Mouse (Mus musculus): ENCODE measurements at regions not wholly inside any gene's neighbourhood (a gene's known extent, or its start where the extent isn't known, plus 50 kb on each side); places are given as distances from the start of the nearest gene placed in this dataset.

DNA sequence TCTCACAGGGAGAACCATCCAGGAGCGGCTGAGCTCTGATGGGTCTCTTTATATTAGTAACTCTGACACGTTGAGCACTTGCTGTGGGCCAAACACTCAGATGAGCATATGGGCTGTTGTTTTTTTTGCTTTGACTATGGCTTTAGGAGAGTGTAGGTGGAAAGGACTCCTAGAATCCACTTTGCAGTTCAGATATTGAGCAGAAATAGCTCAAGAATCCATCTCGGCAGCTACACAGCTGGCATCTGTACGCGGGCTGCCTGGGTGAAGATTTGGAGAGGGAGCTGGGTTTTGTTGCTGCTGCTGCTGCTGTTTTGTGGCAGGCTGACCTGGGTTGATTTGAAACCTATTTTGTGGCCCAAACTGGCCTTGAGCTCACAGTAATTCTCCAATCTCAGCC lies 281.0 kb downstream of the Rps24 start:
- no peak for DNase-seq (ENCODE audit: extremely low read depth, insufficient read length, low spot score)

DNA sequence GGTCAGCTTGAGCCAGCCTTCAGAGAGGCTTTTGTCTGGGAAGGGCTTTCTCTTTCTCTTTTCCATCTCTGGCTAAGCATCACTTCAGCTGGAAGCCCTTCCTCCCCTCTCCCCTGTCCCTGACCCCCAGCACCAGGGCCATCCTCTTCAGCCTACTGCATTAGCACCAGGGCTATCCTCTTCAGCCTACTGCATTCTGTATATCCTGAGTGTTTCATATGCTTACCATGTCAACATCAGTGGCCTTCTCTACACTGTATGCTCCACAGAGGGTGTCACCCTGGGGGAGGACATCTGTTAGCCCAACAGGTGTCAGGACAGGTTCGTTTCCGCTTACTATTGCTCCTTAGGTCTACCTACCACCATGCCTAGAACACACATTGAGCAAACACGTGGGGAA lies 282.5 kb downstream of the Rps24 start:
- DNase-seq (ENCODE audit: extremely low read depth, insufficient read length, low spot score) = no peak

DNA sequence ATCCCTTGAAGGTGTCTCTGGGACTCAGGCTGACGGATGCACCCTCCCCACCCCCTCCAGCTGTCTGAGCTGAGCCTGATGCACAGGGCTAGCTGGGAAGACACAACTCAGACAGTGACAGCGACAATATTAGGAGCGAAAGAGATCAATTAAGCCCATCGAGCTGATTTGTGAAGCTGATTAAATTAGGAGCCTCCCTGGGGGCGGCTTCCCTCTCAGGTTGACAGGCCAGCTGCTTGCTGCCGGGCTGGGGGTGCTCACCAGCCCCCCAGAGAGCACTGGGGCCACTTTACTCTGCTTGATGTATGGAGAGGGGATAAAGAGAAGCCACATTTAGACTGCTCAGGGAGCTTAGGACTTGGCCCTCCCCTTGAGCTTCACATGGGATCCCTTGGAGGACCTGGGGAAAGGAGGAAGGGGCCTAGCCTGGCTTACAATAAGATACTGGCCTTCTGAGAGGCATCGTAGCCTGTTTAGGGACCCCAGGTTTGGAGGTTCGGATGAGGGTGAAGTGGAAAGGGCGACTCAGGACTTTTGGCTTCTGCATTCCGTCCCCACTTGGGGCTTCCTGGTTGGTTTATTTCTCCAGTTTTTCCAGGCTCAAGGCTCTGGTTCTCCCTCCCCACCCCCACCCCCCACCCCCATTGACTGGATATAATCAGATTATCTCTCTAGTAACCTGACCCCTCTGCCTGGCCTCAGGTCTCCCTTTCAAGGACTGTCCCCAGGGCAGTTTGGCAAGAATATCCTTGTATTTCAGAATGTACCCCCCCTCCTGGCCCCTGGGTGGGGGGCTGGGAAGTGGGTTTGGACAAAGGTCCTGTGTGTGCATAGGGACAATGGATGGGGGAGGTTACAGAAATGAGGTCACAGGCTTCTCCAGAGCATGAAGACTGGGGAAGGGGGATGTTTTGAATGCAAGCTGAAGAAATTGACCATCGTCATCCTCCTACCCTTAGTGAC lies 283.4 kb downstream of the Rps24 start:
- DNase-seq (ENCODE audit: extremely low read depth, insufficient read length, low spot score) = no peak

DNA sequence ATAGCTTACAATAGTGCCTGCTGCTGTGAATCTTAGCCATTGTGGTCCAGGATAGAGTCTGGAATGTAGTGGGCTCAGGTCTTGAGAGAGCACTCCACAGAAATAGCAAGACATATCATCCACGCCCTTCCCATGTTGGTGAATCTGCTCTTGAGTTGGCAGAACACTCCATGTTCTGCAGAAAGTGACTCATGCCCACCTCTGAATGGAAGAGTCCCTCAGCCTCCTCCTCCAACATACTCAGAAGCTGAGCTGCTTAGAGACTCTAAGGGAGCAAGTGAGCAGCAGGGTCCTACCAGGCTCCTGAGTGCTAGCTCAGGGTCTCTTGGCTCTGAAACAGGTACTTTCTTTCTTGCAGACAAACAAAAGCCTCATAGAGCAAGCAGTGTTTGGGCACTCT lies 284.7 kb downstream of the Rps24 start:
- DNase-seq (ENCODE audit: extremely low read depth, insufficient read length, low spot score) = no peak

DNA sequence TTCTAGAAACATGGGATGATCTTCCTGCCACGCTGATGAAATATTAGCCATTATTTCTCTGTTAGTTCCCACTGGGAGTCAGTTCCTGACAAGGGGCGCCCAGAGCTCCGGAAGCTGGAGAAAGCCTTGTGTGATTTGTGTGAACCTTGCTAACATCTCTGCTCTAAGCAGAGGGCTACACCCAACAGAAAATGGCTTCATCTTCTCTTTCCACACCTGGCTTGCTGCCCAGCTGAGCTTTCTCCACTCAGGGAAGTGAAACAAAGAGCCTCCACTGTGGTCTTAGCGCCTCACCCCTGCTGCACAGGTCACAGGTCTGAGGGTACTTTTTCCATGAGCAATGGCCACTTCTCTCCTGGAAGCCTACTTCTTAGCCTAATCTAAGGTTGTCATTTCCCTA lies 285.2 kb downstream of the Rps24 start:
- no peak for DNase-seq (ENCODE audit: extremely low read depth, insufficient read length, low spot score)

DNA sequence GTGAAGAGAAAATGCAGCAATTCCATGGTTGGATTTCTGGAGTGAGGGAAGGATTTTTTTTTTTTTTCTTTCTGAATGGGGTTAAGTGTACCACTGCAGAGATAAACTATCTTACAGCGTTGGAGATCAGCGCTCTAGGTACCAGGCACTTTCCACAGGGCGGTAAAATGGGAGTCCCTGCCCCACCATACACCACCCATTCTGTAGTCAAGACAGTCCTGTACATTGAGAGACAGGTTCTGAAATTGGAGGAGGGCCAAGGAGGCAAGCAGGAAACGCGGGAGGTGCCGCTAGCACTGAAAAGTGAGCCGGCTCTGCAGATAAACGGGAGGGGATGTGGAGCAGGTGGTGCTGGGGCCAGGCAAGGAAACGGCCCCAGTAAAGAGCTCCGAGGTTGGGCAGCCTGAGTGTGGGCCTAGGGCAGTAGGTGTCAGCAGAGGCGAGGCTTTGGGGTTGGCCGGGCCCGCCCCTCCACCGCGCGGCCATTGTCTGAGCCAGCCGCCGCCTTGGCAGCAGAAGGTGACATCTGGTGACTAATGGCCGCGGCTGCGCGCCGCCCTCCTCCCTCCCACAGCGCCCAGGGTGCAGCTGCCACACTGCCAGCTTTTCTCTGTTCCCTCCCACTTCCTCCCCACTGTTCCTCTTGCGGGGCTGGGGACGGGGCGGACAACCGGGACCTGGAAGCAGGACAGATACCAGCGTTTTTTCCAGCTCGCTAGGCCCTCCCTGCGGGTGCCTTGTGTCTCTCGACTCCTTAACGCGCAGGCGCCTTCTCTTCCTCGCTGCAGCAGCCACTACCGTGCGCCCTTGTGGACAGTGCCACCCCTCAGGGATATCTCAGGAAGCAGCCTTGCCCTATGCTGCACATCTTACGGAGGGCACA lies 292.1 kb downstream of the Rps24 start:
- peak; percentile 97 for DNase-seq (ENCODE audit: extremely low read depth, insufficient read length, low spot score)

DNA sequence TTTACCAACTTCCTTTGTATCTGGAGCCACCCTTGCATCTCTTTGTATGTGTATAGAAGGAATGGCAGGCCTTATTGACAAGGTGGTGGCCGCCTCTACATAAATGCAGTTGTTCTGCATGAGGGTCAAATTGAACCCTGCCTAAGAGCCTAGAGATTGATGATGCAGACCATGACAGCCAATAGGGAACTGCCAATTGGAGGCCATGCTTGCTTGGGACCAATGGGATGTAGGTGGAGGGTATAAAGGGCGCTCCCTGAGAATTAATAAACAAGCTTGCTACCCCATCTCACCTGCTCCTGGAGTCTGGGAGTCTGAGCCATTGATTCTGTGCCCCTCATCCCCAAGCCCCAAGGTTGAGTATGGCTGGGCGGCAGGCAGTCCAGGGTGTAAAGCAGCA lies 294.7 kb downstream of the Rps24 start:
- no peak for DNase-seq (ENCODE audit: extremely low read depth, insufficient read length, low spot score)

DNA sequence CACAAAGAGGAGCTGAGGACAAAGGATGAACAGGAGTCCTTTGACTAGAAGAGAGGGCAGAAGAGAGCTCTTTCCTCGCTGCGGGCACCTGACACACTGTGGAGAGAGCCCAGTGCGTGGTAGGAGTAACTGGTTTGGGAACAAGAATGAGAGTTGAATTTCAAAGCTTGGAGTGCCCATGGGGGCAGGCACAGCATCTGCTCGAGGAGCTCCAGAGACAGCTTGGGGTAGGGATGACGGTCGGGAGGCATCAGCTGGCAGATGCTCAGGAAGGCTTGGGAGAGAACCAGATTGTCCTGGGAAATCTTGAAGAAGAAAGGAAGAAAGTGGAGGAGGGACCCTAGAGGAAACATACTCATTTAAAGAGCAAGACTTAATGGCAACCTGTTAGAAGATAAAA lies 297.0 kb downstream of the Rps24 start:
- no peak for DNase-seq (ENCODE audit: extremely low read depth, insufficient read length, low spot score)

DNA sequence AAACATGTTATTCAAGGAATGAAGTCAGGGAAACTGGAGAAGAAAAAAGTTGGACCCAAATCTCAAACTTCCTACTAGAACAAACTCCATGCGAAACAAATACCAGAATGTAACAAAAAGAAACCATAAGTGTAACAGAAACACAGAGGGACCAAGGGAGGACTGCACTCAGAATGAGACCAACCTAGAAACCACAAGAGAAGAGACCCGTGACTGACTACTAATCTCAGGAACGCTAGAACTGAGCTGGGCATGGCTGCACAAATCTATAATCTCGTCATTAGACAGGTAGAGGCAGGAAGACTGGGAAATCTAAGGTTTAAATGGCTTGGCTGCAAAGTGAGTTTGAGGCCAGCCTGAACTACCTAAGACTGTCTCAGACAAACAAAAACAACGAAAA lies 298.5 kb downstream of the Rps24 start:
- DNase-seq (ENCODE audit: extremely low read depth, insufficient read length, low spot score) = no peak

DNA sequence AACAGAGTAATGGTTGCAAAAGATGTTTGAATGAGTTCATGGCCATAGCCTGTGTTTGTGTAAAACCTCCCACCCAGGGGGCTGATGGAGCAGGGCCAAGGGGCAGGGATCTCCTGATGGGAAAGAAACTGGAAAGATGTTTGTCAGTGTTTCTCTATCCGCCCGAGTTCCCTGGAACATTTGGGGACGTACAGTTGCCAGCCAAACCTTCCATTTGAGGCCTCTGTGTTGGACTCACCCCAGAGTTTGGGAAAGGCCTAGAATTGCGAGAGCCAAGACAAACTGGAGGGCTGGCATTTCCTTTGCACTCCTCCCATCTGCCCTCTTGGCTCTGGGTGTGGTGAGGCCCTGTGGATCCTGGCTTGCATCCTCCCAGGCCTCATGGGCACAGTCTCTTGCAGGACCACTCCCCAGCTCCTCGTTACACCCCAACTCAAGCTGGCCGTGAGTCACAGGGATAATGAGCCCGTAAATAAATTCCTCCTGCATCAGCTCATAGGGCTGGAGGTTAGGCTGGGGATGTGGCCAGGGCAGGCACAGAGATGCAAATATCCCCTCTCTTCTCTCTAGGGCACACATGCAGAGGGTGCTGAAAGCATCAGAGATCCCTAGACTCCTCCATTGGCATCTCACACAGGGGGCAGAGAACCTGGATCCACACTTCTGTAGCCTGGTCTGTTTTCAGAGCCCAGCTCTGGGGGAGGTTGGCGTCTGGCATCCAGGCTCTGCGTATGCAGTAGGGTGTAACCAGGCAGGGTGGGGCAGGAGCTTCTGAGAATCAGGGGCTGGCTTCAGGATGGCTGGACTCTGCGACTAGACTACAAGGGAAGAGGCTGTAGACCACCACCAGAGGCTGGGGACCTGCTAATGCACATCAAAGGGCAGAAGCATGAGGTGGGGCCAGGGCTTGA lies 306.7 kb downstream of the Rps24 start:
- DNase-seq (ENCODE audit: extremely low read depth, insufficient read length, low spot score) = peak; percentile 86

DNA sequence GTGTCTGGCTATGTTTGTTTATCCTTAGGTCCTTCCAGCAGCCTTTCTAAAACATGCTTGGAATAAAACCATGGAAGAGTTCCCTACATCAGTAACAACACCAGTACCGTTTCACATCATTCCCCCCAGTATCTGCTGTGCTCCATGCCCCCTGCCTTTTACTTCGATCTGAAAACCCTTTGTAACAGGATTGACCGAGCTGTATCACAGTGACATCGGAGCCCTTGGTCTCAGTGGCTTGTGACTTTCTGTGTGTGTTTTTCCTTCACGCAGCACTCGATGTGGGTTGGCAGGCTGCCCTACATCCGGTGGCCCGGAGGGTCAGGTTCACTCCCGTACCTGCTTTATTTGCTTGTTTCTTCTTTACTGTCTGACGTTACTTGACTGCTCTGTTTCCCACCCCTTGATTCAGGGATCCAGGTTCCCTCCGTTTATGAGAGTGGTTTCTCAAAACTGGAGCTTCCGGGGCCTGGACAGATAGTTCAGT lies 307.5 kb downstream of the Rps24 start:
- DNase-seq (ENCODE audit: extremely low read depth, insufficient read length, low spot score) = peak; percentile 40

DNA sequence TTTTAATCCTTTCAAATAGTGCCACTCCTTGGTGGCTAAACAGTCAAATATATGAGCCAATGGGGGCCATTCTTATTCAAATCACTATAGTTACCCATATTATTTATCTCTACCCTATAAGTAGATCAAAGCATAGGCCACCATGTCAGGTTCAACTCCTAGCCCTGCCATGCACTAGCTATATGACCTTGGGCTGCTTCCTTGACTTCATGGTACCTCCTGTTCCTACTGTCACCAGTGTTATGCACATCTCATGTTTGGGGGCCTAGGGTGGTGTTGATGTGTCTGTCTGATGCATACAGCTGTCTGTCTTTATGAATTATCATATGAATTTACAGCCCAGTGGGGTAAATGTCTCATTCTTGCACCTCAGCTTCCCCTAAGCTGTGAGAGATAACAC lies 310.6 kb downstream of the Rps24 start:
- no peak for DNase-seq (ENCODE audit: extremely low read depth, insufficient read length, low spot score)

DNA sequence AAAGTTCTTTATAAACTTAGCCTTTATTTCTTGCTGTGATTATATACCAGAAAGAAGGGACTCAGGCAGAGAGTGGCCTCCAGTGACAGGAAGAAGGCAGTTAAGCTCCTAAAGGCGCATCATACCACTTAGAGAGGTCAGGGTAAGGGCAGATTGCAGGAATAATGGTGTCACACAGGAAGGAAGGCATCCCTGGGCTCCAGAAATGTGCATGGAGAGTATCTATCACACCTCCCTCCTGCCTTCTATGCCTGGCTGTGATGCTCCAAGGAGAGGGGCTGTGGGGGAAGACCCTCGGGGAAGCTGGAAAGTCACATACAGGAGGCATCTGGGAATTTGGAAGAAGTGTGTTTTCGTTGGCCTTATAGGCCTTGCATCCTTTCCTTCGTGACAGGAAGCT lies 311.1 kb downstream of the Rps24 start:
- DNase-seq (ENCODE audit: extremely low read depth, insufficient read length, low spot score) = no peak

DNA sequence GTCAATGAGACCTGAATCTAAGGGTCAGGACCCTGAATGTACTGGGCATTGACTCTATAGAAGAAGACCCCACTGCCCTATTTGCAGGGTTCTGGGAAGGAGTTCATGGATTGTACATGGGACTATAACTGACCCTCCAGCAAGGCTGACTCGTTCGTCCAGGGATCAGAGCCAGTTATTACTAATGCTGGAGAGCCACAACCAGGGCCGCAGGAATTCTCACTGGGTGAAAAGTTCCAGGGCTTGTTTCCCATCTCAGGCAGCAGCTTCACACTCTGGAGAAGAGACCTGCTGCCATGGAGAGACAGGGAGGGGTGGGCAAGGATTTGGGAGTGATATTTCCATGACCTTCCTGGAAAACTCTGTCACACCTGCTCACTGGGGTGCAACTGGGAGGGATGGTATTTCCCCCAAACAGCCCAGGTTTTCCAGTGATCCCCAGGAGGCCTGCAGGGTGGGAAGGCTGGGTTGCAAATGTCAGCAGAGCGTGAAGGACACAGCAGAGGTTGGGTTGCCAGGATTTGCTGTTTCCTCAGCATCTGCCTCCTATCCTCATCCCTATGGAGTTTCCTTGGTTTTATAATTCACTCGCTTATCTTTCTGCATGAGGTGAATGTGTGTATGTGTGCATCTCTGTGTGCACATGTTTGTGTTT lies 316.2 kb downstream of the Rps24 start:
- DNase-seq (ENCODE audit: extremely low read depth, insufficient read length, low spot score) = peak; percentile 32

DNA sequence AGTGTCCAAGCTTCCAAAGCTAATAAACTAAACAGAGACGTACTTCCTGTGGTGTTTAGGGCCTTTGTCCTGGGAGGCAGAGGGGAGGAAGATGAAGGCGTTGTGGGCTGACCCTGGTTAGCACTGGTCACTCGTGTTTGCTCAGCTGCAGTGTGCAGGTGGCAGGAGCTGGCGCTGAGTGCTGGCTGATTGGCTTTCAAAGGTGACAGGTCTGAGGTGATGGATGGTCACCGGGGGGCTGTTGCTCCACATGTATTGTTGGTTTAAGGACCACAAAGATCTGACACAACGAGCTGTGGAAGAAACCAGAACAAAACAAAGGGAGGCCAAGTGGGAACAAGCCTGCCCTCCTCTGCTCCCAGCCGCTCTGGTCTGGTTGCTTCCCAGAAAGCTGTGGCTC lies 320.1 kb downstream of the Rps24 start:
- DNase-seq (ENCODE audit: extremely low read depth, insufficient read length, low spot score) = peak; percentile 55

DNA sequence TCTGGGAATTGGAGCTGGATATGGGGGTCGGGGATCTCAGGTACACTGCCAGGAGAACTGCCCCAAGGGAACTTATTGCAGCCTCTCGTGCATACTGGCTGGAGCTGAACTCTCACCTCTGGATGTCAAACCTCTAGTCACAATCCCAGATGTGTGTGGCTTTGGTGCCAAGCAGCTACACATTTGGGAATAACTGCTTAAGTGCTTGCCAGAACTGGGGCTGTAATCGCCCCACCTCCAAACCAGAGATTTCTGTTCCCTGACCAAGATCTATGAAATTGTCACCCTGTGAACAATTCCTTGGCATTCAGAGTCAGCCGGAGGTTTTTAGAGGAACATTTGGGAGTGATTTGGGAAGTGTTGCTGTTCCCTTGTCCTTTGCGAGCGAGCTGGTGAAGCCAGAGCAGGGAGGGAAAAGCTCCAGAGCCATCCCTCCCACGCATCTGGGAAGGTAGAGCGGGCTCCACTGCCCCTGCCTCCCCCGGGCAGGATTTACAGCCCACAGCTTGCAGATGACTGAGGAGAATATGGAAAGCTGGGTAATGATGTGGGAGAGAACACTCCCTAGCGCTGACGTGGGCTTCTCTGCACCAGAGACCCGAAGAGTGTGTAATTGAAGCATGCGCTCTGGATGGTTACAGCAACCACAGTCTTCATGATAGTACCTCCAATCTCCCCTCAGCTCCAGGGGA lies 336.1 kb downstream of the Rps24 start:
- DNase-seq (ENCODE audit: extremely low read depth, insufficient read length, low spot score) = no peak

DNA sequence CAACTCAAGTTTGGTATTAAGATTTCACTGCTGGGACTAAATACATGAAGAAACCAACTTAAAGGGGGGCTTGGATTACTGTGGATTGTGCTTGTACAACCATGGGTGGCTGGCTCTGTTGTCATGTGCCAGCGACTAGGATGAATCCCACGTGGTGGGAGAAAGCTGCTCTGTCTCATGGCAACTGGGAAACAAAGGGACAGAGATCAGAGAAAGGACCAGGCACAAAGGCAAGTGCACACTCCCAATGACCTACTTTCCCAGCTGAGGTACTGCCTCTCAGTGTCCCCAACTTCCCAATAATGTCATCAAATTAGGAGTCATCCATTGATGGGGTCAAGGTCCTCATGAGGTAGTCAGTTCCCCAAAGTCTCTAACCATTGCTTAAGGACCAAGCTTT lies 337.4 kb downstream of the Rps24 start:
- DNase-seq (ENCODE audit: extremely low read depth, insufficient read length, low spot score) = no peak

DNA sequence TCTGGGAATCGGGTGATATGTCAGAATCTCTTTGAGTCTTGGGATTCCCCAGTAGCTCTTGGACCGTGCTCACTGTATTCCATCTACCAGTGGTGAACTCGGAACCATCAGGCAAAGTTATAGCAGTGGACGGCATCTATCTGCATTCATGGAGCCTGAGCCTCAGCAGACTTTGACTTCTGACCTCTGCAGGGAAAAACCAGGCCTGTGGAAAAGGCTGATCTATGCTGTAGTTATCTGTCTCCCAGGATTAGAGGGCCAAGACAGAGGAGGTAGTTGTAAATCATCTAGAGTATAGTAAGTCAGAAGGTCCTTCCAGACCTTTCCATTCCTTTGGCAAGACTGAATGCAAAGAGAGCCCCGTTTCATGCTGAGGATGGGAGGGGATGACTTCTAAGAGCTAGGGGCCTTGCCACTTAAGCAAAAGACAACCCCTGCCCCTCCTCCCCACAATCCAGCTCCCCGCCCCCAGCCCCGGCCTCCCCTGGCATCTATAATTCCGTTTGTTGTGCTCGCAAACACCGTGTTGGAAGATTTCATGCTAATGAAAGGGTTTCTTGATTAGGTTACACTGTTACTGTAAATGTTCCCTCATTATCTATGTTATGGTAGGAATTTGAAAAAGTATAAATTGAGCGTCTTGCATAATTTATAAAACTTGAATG lies 338.9 kb downstream of the Rps24 start:
- DNase-seq (ENCODE audit: extremely low read depth, insufficient read length, low spot score) = no peak

Data from 3134 (cell line).